Mouse (Mus musculus) kidney, postnatal 10 days (tissue): ENCODE data around the gene Pard3b.
A peak's percentile ranks its signal among the peaks of the same experiment; 100 is the strongest.

Experiments
- DNase-seq: peaks from one replicate; pipeline ENCODE4 v3.0.0; 2021; ENCODE audit warnings: mixed read lengths

Gene Pard3b

DNA sequence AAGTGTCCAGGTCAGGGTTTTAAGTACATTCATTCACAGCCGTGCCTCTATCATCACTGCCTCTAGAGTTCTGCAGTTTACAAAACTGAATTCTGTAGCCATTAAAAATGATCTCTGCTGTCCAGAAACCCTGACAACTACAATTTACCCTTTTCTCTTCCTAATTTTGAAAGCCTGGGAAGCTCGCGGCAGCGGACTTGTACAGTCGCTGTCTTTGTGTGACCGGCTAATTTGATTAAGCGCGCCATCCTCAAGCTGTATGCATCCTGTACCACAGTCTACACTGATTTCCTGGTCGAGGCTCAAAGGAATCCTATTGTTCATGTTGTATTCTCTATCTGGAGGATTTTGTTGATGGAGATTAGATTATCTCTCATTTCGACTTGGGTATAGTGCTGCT lies 448.8 kb downstream of the Pard3b start:
- DNase-seq: no peak

DNA sequence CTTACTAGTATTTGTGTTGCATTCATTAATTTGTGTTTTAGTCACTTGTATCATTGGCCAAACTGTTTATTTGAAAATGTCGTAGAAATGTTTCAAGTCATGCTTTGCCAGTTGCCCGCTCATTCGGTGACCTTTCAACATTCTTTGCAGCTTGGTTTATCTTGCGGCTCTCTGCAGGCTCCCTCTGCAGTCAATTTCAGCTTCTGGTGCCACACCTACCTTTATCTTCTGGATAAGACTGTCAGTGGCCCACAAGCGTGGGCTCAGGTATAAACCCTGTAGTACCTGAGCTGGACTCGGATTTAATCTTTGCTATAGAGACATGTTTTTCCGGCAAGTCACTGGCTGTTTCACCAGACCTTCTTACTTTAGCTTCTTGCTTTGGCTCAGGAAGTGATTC lies 456.3 kb downstream of the Pard3b start:
- DNase-seq: no peak

DNA sequence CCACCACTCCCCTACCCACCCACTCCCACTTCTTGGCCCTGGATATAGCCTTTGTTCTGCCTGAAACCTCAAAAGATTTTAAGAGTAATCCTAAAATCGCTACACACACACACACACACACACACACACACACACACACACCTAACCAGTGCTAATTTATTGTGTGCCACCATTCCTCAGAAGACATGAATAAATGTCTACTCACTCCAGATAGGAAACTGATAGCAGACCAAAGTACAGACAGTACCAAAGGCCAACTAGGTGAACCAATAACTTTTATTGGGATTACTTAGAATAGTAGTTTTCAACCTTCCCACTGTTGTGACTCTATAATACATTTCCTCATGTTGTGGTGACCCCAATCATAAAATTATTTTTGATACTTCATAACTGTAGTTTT lies 483.8 kb downstream of the Pard3b start:
- DNase-seq: no peak

DNA sequence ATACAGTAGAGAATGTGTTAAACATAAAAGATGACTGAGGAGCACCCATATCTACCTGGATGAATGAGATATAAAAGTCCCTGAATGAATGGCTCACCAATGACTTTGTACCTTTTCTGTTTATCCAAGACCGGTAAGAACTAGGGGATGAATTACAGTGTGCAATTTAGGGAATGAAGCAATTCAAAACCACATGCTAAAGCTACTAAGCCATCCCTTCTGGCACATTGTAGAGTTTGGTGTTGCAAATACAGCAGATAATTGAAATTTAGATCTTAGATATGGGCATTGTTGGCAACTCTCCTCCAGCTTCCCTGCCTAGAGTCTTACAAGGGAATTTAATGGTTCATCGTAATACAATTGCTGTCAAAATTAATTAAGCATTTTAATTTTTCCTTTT lies 490.6 kb downstream of the Pard3b start:
- no peak for DNase-seq

DNA sequence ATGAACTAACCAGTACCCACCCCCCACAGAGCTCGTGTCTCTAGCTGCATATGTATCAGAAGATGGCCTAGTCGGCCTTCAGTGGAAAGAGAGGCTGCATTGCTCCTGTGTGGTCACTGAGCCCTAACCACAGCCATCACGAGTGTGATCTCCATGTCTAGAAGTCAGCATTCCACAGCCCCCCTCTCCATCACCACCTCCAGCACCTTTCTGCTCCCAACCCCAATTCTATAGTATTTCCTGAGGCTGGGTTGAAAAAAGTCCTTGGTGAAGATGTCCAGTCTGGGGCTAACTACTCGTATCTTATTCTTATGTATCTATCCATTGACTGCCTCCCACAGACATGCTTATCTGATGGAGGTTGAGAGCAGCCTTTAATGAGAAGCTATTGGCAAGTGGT lies 509.5 kb downstream of the Pard3b start:
- no peak for DNase-seq

DNA sequence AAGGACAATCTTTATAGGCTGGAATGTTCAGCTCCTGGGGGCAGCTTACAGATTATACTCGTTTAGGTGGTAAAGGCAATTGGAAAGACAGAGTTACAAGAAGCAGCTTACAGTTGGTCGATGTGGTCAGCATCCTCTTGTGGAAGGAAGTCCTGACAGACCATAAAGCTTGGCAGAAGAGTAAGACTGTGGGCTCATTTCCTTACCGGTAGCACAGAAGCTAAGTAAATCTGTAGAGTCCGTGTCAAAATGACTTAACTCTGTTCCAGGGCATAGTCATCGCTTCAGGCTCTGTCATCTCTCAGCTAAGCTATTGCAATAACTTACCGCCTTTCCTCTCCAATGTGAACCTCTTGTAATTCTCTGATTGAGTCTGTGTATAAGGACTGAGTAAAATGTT lies 510.2 kb downstream of the Pard3b start:
- DNase-seq: no peak

DNA sequence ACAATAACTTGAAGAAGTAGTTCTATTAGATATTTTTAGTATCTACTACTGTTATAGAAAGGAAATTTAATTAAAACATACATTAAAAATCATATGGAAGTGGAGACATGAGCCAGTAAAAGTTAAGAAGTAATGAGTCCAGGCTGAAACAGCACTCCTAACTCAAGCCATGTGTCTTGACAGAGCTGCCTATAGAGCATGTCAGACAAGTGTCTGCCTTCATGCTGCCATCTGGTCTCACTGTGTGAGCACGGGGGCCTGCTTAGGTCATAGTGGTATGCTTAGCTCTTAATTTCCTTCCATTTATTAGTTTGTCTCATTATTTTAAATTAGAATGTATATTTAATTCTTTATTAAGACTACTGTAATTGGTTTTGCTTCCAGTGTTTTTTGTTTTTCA lies 517.3 kb downstream of the Pard3b start:
- no peak for DNase-seq

DNA sequence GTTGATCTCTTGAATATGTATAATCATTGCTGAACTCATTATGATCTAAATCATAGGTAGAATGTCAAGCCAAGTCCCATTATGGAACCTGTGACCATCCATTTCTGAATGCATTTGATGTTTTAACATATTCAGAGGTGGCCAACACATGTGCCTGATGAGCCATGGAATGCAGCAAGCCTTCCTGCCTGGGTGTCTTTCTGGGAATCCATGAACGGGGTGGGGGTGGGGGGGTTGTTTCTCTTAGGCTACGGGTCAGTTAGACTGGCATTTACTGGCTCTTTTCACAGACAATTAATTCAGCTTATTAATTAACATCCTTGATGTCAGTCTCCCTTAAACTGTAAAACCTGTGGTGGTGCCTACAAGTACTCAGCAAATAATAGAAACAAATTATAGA lies 521.0 kb downstream of the Pard3b start:
- DNase-seq: no peak

DNA sequence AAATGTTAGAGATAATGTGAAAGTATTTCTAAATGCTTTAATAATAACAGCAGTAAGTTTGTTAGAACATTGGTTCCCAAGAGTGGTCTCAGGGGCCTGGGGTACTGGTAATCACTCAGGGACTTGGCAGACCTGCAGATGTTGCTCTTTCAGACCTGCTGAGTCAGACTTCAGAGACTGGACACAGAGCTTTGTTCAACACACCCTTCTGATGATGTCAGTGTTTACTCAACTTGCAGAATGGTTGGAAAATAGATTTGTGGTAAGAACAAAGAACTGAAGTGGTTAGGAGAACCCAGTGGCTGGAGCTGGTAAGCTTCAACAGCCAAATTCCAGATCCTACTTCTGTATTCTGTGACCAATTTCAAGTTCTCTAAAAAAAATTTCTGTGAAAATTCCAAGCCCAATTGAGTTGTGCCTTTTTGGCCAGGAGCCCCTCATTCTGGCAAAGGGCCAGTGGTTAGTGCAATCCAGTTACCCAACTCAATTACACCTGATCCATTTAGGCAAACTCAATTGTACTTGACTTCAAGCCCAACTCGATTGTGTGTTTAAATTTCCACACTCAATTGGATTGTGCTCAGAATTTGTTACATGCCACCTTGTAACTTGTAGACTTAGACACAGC lies 536.5 kb downstream of the Pard3b start:
- peak; percentile 11 for DNase-seq

DNA sequence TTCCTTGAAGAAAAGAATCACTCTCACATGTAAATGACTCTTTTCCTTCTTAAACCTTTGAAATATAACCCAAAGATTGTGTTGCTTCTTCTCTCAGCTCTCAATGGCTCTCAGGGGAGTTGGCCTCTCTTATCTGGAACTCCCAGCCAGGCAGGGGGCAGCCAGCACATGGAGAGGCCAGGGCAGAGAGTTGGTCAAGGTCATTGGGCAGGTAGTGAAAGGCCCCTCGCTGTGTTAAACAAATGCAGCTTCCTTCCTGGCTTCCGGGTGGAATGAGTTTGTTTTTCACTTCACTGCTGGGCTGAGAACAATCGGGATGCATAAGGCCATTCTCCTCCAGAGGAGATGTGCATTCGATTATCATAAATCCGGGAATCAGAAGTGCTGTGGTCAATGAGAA lies 543.0 kb downstream of the Pard3b start:
- peak; percentile 50 for DNase-seq

DNA sequence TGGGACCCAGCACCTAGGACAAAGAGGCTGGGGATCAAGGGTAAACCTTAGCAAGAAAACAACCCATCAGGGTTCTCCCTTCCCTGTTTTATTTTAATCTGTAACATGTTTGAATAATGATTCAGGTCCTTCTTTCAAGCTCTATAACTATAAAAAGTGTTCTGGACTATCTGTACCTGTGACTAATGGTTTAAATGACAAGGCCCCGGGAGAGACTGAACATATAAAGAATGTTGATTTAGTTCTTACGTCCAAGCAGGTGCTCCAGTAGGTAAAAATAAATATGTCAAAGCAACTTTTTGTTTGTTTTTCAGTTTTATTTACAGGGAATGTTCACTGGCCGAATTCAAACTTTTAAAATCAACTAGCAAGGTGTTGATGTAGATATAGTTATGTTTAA lies 544.0 kb downstream of the Pard3b start:
- no peak for DNase-seq

DNA sequence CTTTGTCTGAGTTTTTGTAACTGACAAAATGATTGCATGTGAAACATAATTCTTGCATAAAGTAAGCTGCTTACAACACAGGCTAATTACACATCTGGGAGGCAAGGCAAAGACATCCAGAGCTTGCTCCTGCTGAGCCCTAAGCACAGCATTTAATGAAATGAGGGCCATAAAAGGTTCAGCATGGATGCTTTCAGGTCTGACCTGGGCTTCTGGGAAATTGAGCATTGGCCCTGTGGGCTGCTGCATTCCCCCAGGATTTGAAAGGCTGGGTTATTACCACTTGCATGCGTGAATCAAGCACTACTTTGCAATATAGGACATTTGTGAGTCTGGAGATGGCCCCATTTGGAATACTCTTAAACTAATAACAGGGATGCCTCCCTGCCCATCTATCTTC lies 552.2 kb downstream of the Pard3b start:
- no peak for DNase-seq

DNA sequence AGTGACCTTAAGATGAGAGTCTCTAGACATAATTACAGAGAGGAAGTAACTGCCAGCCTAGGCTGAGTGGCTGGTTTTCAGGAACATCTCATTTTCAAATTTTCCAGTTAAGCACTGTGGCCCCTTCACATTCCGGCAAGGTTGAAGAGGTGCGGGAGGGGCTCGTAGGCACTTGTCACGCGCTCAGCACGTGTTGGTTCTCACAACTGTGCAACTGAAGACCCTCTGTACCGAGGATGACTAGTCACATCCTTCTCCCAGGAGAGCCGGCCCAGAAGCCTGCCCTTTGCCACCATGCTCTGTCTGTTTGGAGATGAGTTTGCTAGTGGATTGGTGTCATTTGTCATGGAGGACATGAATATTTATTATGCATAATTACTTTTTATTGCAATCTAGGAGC lies 558.9 kb downstream of the Pard3b start:
- no peak for DNase-seq

DNA sequence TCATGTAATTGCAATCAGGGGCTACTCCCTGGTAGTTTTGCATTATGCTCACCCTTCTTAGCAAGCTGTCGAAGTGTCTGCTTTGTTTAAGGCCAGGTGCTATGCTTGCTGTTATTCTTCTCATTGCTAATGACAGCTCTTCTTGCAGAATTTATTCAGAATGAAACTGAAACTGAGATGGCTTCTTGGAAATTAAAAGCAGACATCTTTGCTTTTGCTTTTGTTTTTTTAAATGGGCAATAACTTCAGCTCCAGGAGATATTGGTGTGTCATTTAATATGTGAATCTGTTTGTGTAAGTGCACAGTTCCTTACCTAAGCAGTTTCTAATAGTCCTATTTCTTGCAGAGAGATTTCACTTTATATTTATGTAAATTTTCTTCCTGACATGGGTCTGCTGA lies 562.3 kb downstream of the Pard3b start:
- no peak for DNase-seq

DNA sequence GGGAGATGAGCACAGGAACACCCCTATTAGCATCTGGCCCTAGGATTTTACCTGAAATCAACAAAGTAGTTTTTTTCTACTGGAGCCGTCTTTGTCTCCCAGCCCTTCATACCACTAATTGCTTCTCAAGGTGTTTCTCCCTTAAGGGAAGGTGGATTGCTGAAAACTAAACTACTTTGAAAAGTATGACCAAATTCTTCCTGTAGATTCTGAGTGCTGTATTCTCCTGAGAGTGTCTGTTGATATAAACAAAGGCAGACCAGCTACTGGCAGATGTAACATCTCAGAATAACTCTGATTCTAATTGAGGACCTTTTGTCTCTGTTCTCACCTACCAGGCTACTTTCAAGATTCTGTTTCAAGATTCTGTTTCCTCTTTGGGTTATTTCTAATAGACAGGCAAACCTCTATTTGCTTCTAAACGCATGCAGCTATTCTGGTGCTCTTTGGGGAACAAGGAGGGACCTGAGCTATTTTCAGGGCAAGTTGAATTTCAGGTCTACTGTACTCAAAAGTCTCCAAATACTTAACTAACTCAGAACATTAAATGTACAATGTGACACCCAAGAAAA lies 563.1 kb downstream of the Pard3b start:
- no peak for DNase-seq

DNA sequence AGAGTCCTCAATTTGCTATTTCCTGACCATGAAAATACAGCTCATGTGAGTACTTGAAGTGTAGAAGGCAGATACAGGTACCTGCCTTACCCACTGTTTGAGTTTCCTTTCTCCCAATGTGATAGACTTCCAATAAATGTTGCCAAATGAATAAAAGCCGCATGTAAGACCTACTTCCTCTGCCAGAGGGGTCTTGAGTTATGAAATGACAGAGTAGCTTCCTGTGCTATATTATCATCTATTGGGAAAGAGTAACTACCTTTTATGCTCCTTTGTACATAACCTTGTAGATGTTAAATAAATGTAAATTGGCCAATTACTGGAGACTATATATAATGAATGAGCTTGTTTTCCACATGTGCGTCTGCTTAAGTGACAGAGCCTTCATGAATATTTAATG lies 574.7 kb downstream of the Pard3b start:
- no peak for DNase-seq

DNA sequence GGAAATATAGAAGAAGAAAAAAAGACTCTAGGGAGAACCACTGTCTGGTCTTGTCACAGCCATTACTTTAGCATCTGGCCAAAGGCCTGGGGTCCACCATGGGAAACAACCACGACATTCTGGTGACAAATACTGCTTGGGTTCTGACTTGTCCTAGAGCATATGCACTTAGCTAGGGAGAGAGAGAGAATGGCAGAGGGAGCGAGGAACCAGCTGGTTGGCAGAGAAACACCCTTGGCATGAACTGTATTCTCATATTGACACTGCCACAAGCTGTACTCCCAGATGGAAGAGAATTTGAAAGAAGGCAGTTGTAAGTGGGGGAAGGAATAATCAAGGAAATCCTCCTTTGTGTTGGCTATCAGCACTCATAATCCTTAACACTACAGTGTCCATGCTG lies 577.2 kb downstream of the Pard3b start:
- no peak for DNase-seq

DNA sequence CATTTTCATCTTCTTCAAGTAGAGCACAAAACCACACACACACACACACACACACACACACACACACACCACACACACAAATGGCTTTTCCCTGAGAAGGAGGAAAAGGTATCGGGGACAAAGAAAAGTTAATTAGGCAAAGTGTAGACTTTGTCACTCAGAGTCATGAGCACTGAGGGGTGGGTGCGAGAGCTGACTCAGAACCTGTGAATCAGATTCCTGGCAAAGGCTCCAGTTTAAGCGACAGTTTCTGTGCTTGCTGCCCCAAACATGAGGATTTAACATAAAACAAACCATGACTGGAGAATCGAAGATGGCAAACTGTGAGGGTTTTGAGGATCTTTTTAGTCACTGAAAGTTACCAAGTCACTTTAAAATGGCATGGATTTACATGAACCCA lies 577.9 kb downstream of the Pard3b start:
- DNase-seq: no peak

DNA sequence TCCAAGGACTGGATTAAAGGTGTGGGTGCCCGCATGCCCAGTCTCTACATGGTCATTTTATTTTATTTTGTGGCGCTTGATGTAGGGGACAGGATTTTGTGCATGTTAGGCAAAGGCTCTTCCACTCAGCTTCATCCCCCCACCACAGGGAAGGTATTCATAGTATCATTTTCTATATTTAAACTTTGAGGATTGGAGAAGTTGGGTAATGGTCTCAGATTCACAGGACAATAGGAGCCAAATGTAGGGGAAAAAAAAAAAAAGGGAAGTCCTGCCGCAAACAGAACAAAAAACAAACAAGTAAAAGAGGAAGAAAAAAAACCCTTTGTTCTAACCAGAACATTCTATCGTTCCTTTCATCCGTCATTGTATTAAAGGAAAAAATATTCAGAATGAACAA lies 590.5 kb downstream of the Pard3b start:
- no peak for DNase-seq

DNA sequence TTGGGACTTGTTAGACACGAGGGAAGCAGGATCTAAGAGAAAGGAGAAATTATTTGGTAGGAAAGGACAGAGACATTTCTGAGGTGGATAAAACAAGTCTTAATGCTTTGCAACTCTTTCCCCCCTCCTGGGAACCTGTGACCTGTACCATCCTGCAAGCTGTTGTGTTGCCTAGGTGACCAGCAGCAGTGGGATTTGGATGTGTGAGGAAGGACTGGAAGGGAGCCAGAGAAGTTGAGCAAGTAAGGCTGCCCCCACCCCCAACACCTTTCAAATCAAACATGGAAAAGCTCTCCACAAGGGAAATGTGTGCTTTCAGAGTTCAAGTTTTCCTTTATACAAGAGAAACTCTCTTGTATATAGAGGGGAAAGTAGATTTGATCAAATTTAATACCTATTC lies 595.4 kb downstream of the Pard3b start:
- no peak for DNase-seq

DNA sequence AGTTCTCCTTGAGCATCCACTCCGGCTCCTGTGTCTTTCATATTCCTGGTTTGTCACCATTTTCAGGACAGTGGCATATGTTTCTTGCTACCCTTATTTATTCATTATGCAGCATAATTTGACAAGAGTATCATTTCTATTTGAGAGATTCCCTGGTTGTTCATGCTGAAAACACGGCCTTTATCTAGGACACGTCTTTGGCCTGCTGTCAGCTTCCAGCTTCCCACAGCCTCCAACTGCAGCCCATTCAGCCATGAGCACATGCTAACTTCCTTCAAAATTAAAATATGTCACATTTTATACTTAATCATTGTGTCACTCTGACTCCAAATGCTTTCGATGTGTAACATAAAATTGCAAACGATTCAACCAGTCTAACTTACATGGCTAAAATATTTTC lies 596.5 kb downstream of the Pard3b start:
- no peak for DNase-seq

DNA sequence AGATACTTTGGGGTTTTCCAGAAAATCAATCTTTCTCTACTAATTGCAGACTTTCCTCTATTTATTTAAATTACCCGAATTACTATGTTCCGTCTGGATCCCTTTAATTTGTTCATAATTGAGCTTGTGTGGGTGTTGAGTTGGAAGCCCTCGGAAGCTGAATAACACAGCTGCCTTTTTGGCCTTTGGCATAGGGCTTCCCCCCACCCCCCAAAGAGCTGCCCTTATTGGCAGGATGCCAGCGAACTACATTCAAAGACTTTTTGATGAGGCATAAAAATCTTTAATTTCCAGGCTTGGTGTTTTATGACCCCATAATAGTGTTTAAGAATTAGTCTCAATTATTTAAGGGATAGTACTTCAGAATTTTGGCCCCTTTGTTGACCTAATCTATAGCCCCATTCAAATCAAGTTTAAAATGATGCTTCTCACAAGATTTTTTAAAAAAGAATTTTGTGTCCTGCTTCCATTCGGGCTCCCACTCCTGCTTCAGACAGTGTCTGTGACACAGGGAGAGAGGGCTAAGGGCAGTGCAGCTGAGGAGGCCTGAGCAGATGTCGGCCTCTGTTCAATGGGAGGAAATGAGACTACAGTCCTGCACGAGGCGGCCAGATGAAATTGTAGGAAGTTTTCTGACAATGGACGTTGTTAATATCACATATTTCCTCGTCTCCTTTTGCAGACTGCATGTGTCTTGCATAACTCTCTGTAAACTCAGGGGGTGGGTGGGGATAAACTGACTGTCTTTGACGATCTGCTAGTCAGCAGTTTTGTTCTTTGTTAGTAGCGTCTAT lies 605.8 kb downstream of the Pard3b start:
- DNase-seq: peak; percentile 50

DNA sequence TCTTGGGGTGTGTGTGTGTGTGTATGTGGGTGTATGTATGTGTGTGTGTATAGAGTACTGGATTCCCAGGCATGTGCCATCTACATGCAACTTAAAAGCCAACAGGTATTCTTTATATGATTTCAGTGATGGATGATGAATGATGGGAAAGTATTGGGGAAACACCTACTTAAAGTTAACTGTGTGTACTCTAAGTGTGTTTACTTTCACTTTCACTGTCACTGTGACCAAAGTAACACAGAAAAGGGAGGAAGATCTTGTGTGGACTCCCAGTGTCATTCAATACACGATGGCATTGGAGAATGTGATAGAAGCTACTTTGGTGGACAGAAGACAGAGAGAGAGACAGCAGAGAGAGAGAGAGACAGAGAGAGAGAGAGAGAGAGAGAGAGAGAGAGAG lies 613.8 kb downstream of the Pard3b start:
- DNase-seq: no peak

DNA sequence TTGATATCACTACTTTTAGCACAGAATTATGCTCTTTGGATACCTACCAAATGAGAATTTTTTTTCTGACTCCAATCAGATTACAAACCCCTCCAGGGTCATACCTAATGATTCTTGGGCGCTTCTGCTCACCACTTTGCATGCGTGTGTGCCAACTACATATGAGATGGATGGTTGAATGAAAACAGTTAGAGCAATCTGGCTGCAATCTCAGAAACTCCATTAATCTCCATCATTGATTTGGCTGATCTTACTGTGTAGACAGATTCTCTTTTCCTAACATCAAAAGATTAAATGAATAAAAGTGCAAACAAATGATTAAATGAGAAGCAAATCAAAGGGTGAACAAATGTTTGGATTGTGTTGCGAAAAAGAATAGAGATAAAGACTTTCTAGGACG lies 615.7 kb downstream of the Pard3b start:
- DNase-seq: no peak

DNA sequence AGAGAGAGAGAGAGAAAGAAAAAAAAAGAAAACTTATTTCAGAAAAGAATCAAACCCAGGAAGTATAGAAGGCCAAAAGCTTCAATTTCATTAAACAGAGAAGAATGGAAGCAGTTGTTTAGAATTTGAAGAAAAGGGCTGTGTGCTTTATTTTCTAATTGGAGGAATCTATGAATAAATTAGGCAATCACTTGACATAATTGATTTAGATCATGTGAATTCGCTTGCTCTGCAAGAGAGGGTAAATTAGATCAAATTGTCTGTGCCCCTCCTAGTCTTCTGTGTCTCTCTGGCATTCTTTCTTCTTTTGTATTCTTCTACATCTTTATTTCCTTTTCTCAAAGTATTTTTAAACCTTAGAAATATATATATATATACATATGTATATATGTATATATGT lies 616.3 kb downstream of the Pard3b start:
- DNase-seq: no peak
